Mouse (Mus musculus): Measurements from ENCODE around the gene Sec22b. TPM values are rescaled to one million over a fixed set of nuclear protein-coding genes. Genes with fewer than 3 reads are reported as not detected.
A peak's percentile ranks its signal among the peaks of the same experiment; 100 is the strongest.

Gene Sec22b
- polyA plus RNA-seq, 1 experiment, result 76.9 TPM

DNA sequence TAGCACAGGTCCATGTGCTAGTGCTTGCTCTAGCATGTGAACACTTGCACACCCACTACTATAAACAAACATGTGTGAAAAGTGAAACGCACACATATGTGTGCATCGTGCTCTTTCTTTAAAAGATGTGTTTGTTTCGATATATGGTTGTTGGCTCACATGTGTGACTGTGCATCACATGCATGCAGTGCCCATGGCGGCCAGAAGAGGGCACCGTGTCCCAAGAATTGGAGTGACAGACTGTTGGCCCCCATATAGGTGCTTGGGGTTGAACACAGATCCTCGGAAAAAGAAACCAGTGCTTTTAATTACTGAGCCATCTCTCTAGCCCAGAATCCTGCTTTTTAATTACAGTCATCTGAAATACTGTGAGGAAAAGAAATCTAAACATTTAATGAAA, 6.3 kb upstream of the Sec22b start:
- Histone ChIP-seq H3K27me3 (ENCODE audit: control insufficient read depth, insufficient read depth, low read length, poor library complexity, severe bottlenecking) (no peaks in the 10 kb centered on the region), H3K36me3 (ENCODE audit: control insufficient read depth, insufficient read depth, low read length, poor library complexity, severe bottlenecking) (no peaks in the 10 kb centered on the region), H3K4me1 (ENCODE audit: control insufficient read depth, insufficient read depth, low read length) (no peaks in the 10 kb centered on the region), H3K4me3 (ENCODE audit: low read depth, low read length) (no peak overlapping the region), H3K27ac (ENCODE audit: insufficient read depth, low read length) (no peak overlapping the region), H3K9ac (ENCODE audit: low read depth, poor library complexity, severe bottlenecking) (no peak overlapping the region), H3K9me3 (replicated peaks; ENCODE audit: control insufficient read depth, insufficient read depth, low read length, poor library complexity, severe bottlenecking) (no peaks in the 10 kb centered on the region)
- TF ChIP-seq CTCF (IDR thresholded peaks at IDR 0.05; ENCODE audit: low read depth, low read length), result peak; percentile 94
- TF ChIP-seq POLR2A (IDR thresholded peaks at IDR 0.05; ENCODE audit: insufficient read depth, low read length), result no peak
- no peak for TF ChIP-seq EP300 (IDR thresholded peaks at IDR 0.05; ENCODE audit: insufficient read depth, low read depth, low read length)

DNA sequence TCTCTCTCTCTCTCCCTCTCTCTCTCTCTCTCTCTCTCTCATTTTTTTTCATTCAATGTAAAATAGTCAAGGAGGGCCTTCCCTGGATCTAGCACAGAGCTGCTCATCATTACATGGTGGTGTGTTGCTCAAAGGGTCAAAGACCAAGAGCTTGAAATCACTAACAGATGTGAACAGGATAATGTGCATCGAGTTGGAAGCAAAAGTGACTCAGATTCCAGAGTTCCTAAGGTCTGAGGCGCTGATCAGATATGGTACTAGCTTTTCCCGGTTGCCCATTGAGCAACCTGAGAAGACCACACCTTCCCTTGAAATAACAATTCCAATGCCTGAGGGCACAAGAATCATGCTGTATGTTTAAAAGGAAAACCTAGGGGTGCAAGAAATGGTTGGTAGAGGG, 2.6 kb upstream of the Sec22b start:
- H3K36me3 ChIP-seq (ENCODE audit: control insufficient read depth, insufficient read depth, low read length, poor library complexity, severe bottlenecking), result no peaks in the 10 kb centered on the region

DNA sequence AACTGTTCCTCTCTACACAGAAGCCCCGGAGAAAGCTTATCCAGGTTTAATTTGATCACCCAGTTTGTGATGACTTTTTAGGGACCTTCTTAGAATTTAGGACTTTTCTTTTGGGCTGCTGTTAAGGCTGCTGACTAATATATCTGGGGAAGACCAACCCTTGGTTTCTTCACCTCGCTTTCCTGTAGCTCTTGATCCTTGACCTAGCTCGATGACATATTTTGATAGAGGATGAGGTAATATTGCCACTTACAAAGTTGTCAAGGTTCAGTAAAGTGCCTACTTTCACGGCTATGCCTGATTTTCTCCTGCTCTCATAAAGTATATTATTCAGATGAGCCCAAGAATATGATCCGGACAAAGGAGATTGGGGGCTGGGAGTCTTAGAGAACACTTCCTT, 596 bp downstream of the Sec22b start:
- H3K36me3 ChIP-seq (ENCODE audit: control insufficient read depth, insufficient read depth, low read length, poor library complexity, severe bottlenecking), result no peaks in the 10 kb centered on the region
- H3K9me3 ChIP-seq (replicated peaks; ENCODE audit: control insufficient read depth, insufficient read depth, low read length, poor library complexity, severe bottlenecking), result no peaks in the 10 kb centered on the region
- H3K9ac ChIP-seq (ENCODE audit: low read depth, poor library complexity, severe bottlenecking), result peak overlapping the region; percentile 46
- peak overlapping the region; percentile 88 for H3K4me3 ChIP-seq (ENCODE audit: low read depth, low read length)
- TF ChIP-seq EP300 (IDR thresholded peaks at IDR 0.05; ENCODE audit: insufficient read depth, low read depth, low read length) (no peak), POLR2A (IDR thresholded peaks at IDR 0.05; ENCODE audit: insufficient read depth, low read length) (no peak), CTCF (IDR thresholded peaks at IDR 0.05; ENCODE audit: low read depth, low read length) (no peak)
- no peak overlapping the region for H3K27ac ChIP-seq (ENCODE audit: insufficient read depth, low read length)
- no peaks in the 10 kb centered on the region for H3K4me1 ChIP-seq (ENCODE audit: control insufficient read depth, insufficient read depth, low read length)
- no peaks in the 10 kb centered on the region for H3K27me3 ChIP-seq (ENCODE audit: control insufficient read depth, insufficient read depth, low read length, poor library complexity, severe bottlenecking)

More for the DNA sequence above, 2.6 kb upstream of the Sec22b start:
- H3K27me3 ChIP-seq (ENCODE audit: control insufficient read depth, insufficient read depth, low read length, poor library complexity, severe bottlenecking), result no peaks in the 10 kb centered on the region
- H3K9me3 ChIP-seq (replicated peaks; ENCODE audit: control insufficient read depth, insufficient read depth, low read length, poor library complexity, severe bottlenecking), result no peaks in the 10 kb centered on the region
- H3K9ac ChIP-seq (ENCODE audit: low read depth, poor library complexity, severe bottlenecking), result no peak overlapping the region
- no peak overlapping the region for H3K27ac ChIP-seq (ENCODE audit: insufficient read depth, low read length)
- H3K4me1 ChIP-seq (ENCODE audit: control insufficient read depth, insufficient read depth, low read length), result no peaks in the 10 kb centered on the region
- TF ChIP-seq POLR2A (IDR thresholded peaks at IDR 0.05; ENCODE audit: insufficient read depth, low read length) (no peak), EP300 (IDR thresholded peaks at IDR 0.05; ENCODE audit: insufficient read depth, low read depth, low read length) (no peak), CTCF (IDR thresholded peaks at IDR 0.05; ENCODE audit: low read depth, low read length) (no peak)
- no peak overlapping the region for H3K4me3 ChIP-seq (ENCODE audit: low read depth, low read length)

DNA sequence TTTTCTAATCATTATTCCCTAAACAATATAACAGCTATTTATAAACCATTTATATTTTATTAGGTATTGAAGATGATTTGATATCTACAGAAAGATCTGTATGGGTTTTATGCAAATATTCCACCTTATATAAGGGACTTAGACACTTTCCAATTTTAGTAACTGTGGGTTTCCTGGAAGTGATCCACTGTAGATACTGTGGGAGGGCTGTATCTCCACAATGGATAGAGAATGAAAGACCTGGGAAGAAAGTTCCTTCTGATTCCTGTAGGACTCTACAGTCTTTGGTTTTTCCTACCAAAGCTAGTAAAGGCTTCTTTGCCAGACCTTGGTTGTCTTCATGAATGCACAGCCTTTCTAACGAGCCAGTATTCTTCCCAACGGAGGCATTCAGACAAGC, 8.7 kb downstream of the Sec22b start:
- Histone ChIP-seq H3K4me1 (ENCODE audit: control insufficient read depth, insufficient read depth, low read length) (no peaks in the 10 kb centered on the region), H3K9me3 (replicated peaks; ENCODE audit: control insufficient read depth, insufficient read depth, low read length, poor library complexity, severe bottlenecking) (no peaks in the 10 kb centered on the region), H3K36me3 (ENCODE audit: control insufficient read depth, insufficient read depth, low read length, poor library complexity, severe bottlenecking) (peaks cover 4% of the 10 kb centered on the region), H3K27ac (ENCODE audit: insufficient read depth, low read length) (no peak overlapping the region), H3K9ac (ENCODE audit: low read depth, poor library complexity, severe bottlenecking) (no peak overlapping the region), H3K27me3 (ENCODE audit: control insufficient read depth, insufficient read depth, low read length, poor library complexity, severe bottlenecking) (no peaks in the 10 kb centered on the region), H3K4me3 (ENCODE audit: low read depth, low read length) (no peak overlapping the region)
- TF ChIP-seq CTCF (IDR thresholded peaks at IDR 0.05; ENCODE audit: low read depth, low read length), result no peak
- no peak for TF ChIP-seq EP300 (IDR thresholded peaks at IDR 0.05; ENCODE audit: insufficient read depth, low read depth, low read length)
- no peak for TF ChIP-seq POLR2A (IDR thresholded peaks at IDR 0.05; ENCODE audit: insufficient read depth, low read length)

DNA sequence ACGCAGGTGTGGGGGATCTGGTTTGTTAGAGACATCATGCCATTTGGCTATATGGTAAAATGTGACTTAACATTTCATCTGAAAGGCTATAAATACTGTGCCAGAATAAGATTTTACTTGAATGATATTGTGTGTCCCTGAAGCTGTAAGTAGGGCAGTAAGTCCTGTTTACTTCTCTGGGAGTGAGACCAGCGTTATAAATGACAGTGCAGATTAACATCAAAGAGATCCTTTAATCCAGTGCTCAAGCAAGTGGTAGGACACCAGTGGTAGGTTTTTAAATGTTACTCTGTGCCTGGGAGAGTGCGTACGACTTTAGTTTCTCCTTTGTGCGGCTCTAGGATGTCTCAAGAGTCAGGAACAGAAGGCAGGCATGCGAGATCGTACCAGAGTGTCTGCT, 10.1 kb downstream of the Sec22b start:
- no peak overlapping the region for H3K27ac ChIP-seq (ENCODE audit: insufficient read depth, low read length)
- H3K4me3 ChIP-seq (ENCODE audit: low read depth, low read length), result no peak overlapping the region
- H3K9me3 ChIP-seq (replicated peaks; ENCODE audit: control insufficient read depth, insufficient read depth, low read length, poor library complexity, severe bottlenecking), result no peaks in the 10 kb centered on the region
- H3K4me1 ChIP-seq (ENCODE audit: control insufficient read depth, insufficient read depth, low read length), result no peaks in the 10 kb centered on the region
- H3K9ac ChIP-seq (ENCODE audit: low read depth, poor library complexity, severe bottlenecking), result no peak overlapping the region
- peaks cover 10% of the 10 kb centered on the region for H3K36me3 ChIP-seq (ENCODE audit: control insufficient read depth, insufficient read depth, low read length, poor library complexity, severe bottlenecking)
- TF ChIP-seq EP300 (IDR thresholded peaks at IDR 0.05; ENCODE audit: insufficient read depth, low read depth, low read length) (no peak), POLR2A (IDR thresholded peaks at IDR 0.05; ENCODE audit: insufficient read depth, low read length) (no peak), CTCF (IDR thresholded peaks at IDR 0.05; ENCODE audit: low read depth, low read length) (no peak)
- no peaks in the 10 kb centered on the region for H3K27me3 ChIP-seq (ENCODE audit: control insufficient read depth, insufficient read depth, low read length, poor library complexity, severe bottlenecking)

DNA sequence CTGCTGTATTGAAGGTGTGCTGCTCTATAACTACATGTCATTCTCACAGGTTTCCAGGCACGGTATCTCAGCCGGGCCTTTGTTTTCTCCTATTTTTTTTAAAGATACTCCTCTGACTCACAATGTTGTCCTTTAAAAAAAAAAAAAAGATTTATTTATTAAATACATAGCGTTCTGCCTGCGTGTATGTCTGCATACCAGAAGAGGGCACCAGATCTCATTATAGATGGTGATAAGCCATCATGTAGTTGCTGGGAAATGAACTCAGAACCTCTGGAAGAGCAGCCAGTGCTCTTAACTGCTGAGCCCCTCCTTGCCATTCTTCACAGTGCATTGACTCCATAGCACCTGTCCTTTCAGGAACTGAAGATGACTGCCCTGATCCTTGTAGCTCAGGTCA, 14.1 kb downstream of the Sec22b start:
- no peaks in the 10 kb centered on the region for H3K27me3 ChIP-seq (ENCODE audit: control insufficient read depth, insufficient read depth, low read length, poor library complexity, severe bottlenecking)
- peaks cover 13% of the 10 kb centered on the region for H3K36me3 ChIP-seq (ENCODE audit: control insufficient read depth, insufficient read depth, low read length, poor library complexity, severe bottlenecking)
- no peak for TF ChIP-seq CTCF (IDR thresholded peaks at IDR 0.05; ENCODE audit: low read depth, low read length)
- TF ChIP-seq EP300 (IDR thresholded peaks at IDR 0.05; ENCODE audit: insufficient read depth, low read depth, low read length), result no peak
- TF ChIP-seq POLR2A (IDR thresholded peaks at IDR 0.05; ENCODE audit: insufficient read depth, low read length), result no peak
- no peak overlapping the region for H3K9ac ChIP-seq (ENCODE audit: low read depth, poor library complexity, severe bottlenecking)
- H3K4me1 ChIP-seq (ENCODE audit: control insufficient read depth, insufficient read depth, low read length), result no peaks in the 10 kb centered on the region
- H3K4me3 ChIP-seq (ENCODE audit: low read depth, low read length), result no peak overlapping the region
- H3K27ac ChIP-seq (ENCODE audit: insufficient read depth, low read length), result no peak overlapping the region
- no peaks in the 10 kb centered on the region for H3K9me3 ChIP-seq (replicated peaks; ENCODE audit: control insufficient read depth, insufficient read depth, low read length, poor library complexity, severe bottlenecking)

All from ES-Bruce4 (cell line).